Mouse (Mus musculus) G1E (cell line): ENCODE measurements around the gene Gm38392. TPM values are rescaled to one million over a fixed set of nuclear protein-coding genes. Genes with fewer than 3 reads are reported as not detected.

ENCODE experiments used
- ATAC-seq: 2 replicates; pipeline ENCODE4 v1.8.0; 2016; ENCODE audit warnings: mild to moderate bottlenecking; ENCODE audit not compliant: insufficient number of reproducible peaks, poor library complexity, low FRiP score, severe bottlenecking; ENCODE audit errors: extremely low read depth
- DNase-seq: peaks from one replicate; pipeline ENCODE4 v3.0.0; 2012; ENCODE audit warnings: low spot score
- H3K27me3 ChIP-seq: 2 replicates; pipeline ENCODE4 v1.6.1; 2012; ENCODE audit warnings: mild to moderate bottlenecking, low read length, inconsistent platforms; ENCODE audit not compliant: insufficient read depth
- H3K36me3 ChIP-seq: replicated peaks from 2 replicates; pipeline ENCODE3; 2012; ENCODE audit warnings: mild to moderate bottlenecking, inconsistent platforms
- H3K4me1 ChIP-seq: 2 replicates; pipeline ENCODE4 v1.6.1; 2012; ENCODE audit warnings: low read depth, low read length, inconsistent platforms, mixed read lengths; ENCODE audit not compliant: insufficient read depth
- H3K4me3 ChIP-seq: 2 replicates; pipeline ENCODE4 v1.5.1; 2012; ENCODE audit warnings: low read depth, mild to moderate bottlenecking, inconsistent platforms, low read length, moderate library complexity, mixed read lengths
- H3K9me3 ChIP-seq: replicated peaks from 2 replicates; pipeline ENCODE4 v1.6.1; 2012; ENCODE audit warnings: inconsistent platforms
- CTCF ChIP-seq: IDR thresholded peaks from 2 replicates; pipeline ENCODE4 v1.5.1; 2012; ENCODE audit warnings: low read depth, low read length, inconsistent platforms, mixed read lengths
- GATA1 ChIP-seq: IDR thresholded peaks from 2 replicates; pipeline ENCODE4 v1.6.1; 2012; ENCODE audit warnings: borderline replicate concordance, low read length, inconsistent platforms, mixed read lengths
- GATA2 ChIP-seq: IDR thresholded peaks from 2 replicates; pipeline ENCODE4 v1.6.1; 2012; ENCODE audit warnings: low read depth, low read length, inconsistent platforms, borderline replicate concordance
- POLR2AphosphoS5 ChIP-seq: IDR thresholded peaks from 2 replicates; pipeline ENCODE4 v1.6.1; 2012; ENCODE audit warnings: low read depth, low read length, inconsistent platforms; ENCODE audit not compliant: insufficient replicate concordance
- TAL1 ChIP-seq: conservative IDR thresholded peaks from 2 replicates; pipeline ENCODE4 v1.6.1; 2012; ENCODE audit warnings: low read depth, low read length, inconsistent platforms, mixed read lengths
- polyA plus RNA-seq: library from polyadenylated mRNA; stranded (reverse); fragments of >175 nt; gene quantifications from 2 replicates; pipeline ENCODE4 v1.2.3, GENCODE M21; 2012
- total RNA-seq, 2 experiments: library from RNA; stranded (forward) in 1 of 2; stranded (reverse) in 1 of 2; fragments of 200-1000 nt in 1 of 2; fragments of >200 nt in 1 of 2; fragmentation: Nextera tagmentation in 1 of 2; gene quantifications; 2 replicates each; pipeline ENCODE4 v1.2.3; 2014 to 2017

The Gm38392 gene
- total RNA-seq (2014; fragmentation: Nextera tagmentation) (not detected in 2 replicates), total RNA-seq (2017) (not detected in 2 replicates), polyA plus RNA-seq (not detected in 2 replicates)

DNA sequence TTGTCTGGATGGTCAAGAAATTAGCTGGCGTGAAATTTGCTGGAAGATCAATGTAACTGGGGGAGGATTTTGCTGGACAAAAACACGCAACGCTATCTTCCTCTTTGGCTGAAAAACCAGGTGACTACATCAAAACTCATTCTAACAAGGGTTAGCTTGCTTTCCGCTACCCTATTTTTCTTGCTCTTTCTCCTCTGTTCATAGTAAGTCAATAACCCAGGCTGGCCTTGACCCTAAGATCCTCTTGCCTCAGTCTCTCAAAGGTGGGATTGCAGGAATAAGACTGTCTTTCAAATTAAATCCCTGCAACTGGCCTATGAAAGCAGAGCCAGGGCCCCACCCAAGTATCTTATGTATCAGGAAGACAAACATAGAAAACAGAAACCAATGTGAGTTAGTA, at the start of gene Gm38392:
Gm38392 (minus strand) TSS at position 101 of the 400 bp plus-strand sequence.
- H3K4me3 ChIP-seq = no peak within 1 kb of the TSS
- DNase-seq = no peak
- no peak for ATAC-seq

DNA sequence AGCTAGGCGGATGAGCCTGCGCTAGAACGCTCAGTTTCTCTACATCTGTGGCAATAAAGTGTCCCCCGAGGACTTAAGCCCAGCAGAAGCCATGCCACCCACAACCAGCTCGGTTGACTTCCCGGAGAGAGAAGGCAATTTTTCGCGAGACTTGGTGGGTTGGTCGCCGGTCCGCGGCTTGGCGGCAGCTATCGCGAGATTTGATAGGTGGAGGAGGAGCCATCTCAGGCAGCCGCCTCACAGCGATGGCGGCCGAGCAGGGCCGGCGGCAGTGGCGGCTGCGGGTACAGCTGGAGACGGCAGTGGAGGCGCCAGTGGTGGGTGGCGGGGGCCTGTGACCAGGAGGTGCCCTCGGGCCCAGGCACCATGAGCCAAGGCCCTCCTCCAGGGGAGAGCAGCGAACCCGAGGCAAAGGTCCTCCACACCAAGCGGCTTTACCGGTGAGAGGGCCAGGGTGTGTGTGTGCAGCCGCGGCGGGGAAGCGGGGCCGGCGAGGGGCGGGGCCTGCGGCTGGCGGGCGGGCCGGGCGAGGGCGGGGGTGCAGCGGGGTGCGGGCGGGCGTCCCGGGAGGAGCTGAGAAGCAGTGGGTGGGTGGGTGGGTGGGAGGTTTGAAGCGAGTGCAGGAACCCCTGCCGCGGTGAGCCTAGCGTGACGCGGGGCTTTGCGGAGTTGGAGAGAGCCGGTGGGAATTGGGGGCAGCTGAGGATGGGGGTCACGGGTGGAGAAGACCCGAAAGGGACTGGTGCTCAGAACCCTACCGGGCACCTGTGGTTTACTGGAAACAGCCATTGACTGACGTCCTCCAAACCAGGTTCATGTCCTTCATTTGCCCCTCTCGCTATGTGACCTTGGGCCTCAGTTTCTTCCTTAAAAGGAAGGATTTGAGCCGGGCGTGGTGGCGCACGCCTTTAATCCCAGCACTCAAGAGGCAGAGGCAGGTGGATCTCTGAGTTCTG, 49.3 kb upstream of the Gm38392 start, which contains the start of the genes Tmem79 and Smg5:
Tmem79 (minus strand) TSS at position 91 of the 956 bp plus-strand sequence.
Smg5 (plus strand) TSS at position 203 of the 956 bp plus-strand sequence.
- Histone ChIP-seq H3K9me3 (no peaks in the 10 kb centered on the region), H3K27me3 (no peaks in the 10 kb centered on the region), H3K4me3 (peak within 1 kb of the TSS; percentile 86), H3K4me1 (peaks cover 54% of the 10 kb centered on the region), H3K36me3 (peaks cover 47% of the 10 kb centered on the region)
- no peak for TF ChIP-seq GATA1
- TF ChIP-seq TAL1 = no peak
- TF ChIP-seq POLR2AphosphoS5 = no peak
- no peak for TF ChIP-seq CTCF
- no peak for TF ChIP-seq GATA2
- peak; percentile 64 for ATAC-seq
- peak; percentile 95 for DNase-seq

More for the DNA sequence above, at the start of gene Gm38392:
- no peaks in the 10 kb centered on the region for H3K27me3 ChIP-seq
- no peaks in the 10 kb centered on the region for H3K9me3 ChIP-seq
- TF ChIP-seq GATA2 (no peak), POLR2AphosphoS5 (no peak)
- H3K36me3 ChIP-seq = peaks cover 44% of the 10 kb centered on the region
- H3K4me1 ChIP-seq = no peaks in the 10 kb centered on the region

DNA sequence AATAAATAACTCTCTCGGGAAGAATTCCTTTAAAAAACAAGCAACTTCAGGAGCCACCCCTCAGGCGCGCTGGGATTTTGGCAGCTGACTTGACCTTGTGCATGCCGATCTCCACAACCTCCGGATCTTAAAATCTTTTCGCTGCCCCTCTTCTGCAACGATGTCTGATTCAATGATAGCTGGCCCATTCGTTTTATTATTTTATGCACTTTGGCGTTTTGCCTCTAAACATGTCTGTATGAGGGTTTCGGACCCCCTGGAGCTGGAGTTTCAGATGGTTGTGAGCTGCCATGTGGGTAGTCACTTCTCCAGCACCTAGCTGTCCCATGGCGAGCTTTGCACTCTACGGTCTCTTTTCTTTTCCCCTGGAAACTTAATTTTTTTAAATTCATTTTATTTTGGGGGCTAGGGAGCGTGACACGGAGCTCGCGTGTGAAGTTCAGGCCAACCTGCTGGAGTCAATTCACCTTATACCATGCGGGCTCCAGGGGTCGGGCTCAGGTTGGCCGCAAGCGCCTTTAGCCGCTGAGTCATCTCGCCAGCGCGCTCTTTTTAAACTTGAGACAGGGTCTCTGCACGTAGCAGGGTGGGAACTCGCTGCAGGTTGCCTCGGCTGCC, 48.5 kb upstream of the Gm38392 start:
- Histone ChIP-seq H3K4me3 (peak overlapping the region; percentile 86), H3K9me3 (no peaks in the 10 kb centered on the region), H3K27me3 (no peaks in the 10 kb centered on the region), H3K4me1 (peaks cover 48% of the 10 kb centered on the region), H3K36me3 (peaks cover 44% of the 10 kb centered on the region)
- no peak for TF ChIP-seq GATA2
- no peak for TF ChIP-seq TAL1
- no peak for TF ChIP-seq POLR2AphosphoS5
- TF ChIP-seq GATA1 = no peak
- no peak for TF ChIP-seq CTCF
- DNase-seq = no peak
- no peak for ATAC-seq

DNA sequence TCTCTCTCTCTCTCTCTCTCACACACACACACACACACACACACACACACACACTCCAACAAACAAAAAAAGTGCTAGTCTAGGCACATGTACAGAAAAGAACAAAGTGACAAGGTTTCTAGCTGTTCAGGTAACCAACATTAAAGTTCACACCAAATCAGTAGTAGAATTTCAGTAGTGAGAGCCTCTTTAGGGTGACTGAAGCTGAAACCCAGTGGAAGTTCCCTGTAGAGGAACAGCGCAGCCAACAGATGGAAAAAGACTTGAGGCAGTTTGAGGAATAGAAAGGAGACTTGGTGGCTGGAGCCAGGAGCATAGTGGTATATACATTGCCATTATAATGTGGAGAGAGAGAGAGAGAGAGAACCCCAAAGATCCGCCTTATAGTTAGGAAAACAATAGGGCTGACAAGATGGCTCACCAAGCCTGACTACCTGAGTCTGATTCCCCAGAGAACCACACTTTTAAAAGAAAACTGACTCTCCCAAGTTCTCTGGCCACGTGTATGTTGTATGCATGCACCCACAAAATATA, 48.0 kb upstream of the Gm38392 start:
- H3K9me3 ChIP-seq = no peaks in the 10 kb centered on the region
- no peak for TF ChIP-seq GATA2
- no peak for TF ChIP-seq TAL1
- no peak for TF ChIP-seq GATA1
- no peak for TF ChIP-seq POLR2AphosphoS5
- no peak for TF ChIP-seq CTCF
- H3K36me3 ChIP-seq = peaks cover 47% of the 10 kb centered on the region
- DNase-seq (no peak), ATAC-seq (no peak)
- H3K4me3 ChIP-seq = peak overlapping the region; percentile 86
- H3K27me3 ChIP-seq = no peaks in the 10 kb centered on the region
- peaks cover 46% of the 10 kb centered on the region for H3K4me1 ChIP-seq

DNA sequence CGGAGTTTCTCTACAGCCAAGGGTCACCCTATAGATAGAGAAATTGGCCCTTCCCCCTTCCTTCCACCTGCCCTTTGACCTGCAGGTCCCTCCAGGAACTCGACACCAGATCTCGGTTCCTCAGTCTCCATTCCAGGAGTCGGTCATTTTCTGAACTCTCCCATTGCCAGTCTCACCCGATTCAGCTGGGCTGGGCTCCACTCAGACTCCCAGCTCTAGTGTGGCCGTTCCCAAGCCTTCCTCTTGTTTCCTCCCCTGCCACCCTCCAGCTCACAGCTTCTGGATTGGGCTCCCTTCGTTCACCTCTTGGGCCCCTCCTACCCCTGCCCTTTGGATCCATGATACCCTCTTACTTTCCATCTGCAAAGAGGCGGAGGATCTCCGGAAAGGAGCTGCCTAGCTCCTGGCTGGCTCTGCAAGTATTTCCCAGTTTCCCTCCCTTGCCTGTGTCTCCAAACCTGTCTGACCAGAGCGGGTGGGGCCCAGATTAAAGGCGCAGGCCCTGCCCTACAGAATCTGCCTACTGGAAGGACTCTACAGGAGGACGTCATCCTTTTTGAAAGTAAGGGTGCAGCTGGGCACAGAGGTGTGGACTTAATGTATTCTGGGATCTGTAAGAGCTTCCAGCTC, 47.1 kb upstream of the Gm38392 start:
- no peaks in the 10 kb centered on the region for H3K27me3 ChIP-seq
- TF ChIP-seq POLR2AphosphoS5 (no peak), GATA2 (no peak), GATA1 (no peak), CTCF (no peak), TAL1 (no peak)
- H3K4me3 ChIP-seq = peak overlapping the region; percentile 4; the same call in 1 of the 2 replicates
- ATAC-seq = no peak
- peaks cover 44% of the 10 kb centered on the region for H3K4me1 ChIP-seq
- H3K36me3 ChIP-seq = peaks cover 51% of the 10 kb centered on the region
- H3K9me3 ChIP-seq = no peaks in the 10 kb centered on the region
- DNase-seq = peak; percentile 25
